Mouse (Mus musculus): Measurements from ENCODE around the gene Slc25a19.

GRCm38 (mm10) chr11:115613138-115613945 is 14.8 kb downstream of the Slc25a19 start:
- TF ChIP-seq GATA1 (IDR thresholded peaks at IDR 0.05; ENCODE audit: borderline replicate concordance, low read length) (no peak), FLI1 (IDR thresholded peaks at IDR 0.05; ENCODE audit: low read length) (no peak)
